Mouse (Mus musculus): ENCODE measurements around the gene Gm29735.

DNA sequence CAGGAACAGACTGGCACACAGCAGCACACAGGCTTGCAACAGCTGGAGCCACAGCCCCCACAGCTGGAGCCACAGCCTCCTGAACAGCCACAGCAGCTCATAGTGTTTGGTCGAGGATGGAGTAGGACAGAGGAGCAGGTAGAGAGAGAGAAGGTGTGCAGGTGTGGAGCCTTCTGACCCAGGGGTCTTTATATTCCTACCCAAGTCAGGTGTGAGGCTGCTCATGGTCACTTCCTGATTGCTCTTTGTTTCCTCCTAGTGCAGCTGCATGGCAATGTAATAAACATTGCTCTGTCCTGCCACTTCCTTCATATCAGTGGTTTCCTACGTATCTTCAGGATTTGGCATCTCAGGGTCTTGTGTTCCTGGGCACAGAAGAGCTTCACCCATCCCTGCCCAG lies 33.4 kb upstream of the Gm29735 start, which contains the start of gene Gm10153:
- TF ChIP-seq CTCF (IDR thresholded peaks at IDR 0.05; ENCODE audit: borderline replicate concordance, control insufficient read depth, extremely low read depth, insufficient read depth, low read length, poor library complexity), result no peak
- TF ChIP-seq POLR2A (IDR thresholded peaks at IDR 0.05; ENCODE audit: control insufficient read depth, extremely low read depth, insufficient read depth, low read length, poor library complexity), result no peak

All from thymus, adult 2 months (tissue).